Mouse (Mus musculus) heart, embryonic 10.5 days (tissue): Measurements from ENCODE around the gene Fga. TPM values are rescaled to one million over a fixed set of nuclear protein-coding genes. Genes with fewer than 3 reads are reported as not detected.

Experiments
- DNase-seq: peaks from one replicate; pipeline ENCODE4 v3.0.0-alpha.2; 2017; ENCODE audit warnings: low spot score
- H3K27ac ChIP-seq: fragments of 300-500 bp; sonication (generic); 2 replicates; pipeline ENCODE4 v1.5.1; 2016; ENCODE audit warnings: mild to moderate bottlenecking
- H3K27me3 ChIP-seq: fragments of 300-500 bp; sonication (generic); 2 replicates; pipeline ENCODE4 v1.6.1; 2016; ENCODE audit warnings: mild to moderate bottlenecking; ENCODE audit not compliant: poor library complexity, insufficient read depth, severe bottlenecking
- H3K36me3 ChIP-seq: fragments of 300-500 bp; sonication (generic); 2 replicates; pipeline ENCODE4 v1.6.1; 2016; ENCODE audit warnings: mild to moderate bottlenecking, moderate library complexity
- H3K4me1 ChIP-seq: fragments of 300-500 bp; sonication (generic); 2 replicates; pipeline ENCODE4 v1.6.1; 2016; ENCODE audit warnings: mild to moderate bottlenecking
- H3K4me3 ChIP-seq: fragments of 300-500 bp; sonication (generic); 2 replicates; pipeline ENCODE4 v1.5.1; 2016; ENCODE audit warnings: mild to moderate bottlenecking, moderate library complexity
- H3K9me3 ChIP-seq: fragments of 300-500 bp; sonication (generic); 2 replicates; pipeline ENCODE4 v1.6.1; 2016; ENCODE audit warnings: mild to moderate bottlenecking, moderate library complexity
- WGBS: fragments of 180-500 bp; shearing (Covaris S2); methylation state at CpG from one replicate; pipeline ENCODE4 v1.1.7; 2016; 5-methylcytosine and 5-hydroxymethylcytosine counted together
- polyA plus RNA-seq: library from polyadenylated mRNA; unstranded; fragments of >200 nt; fragmentation: Nextera tagmentation; extraction: Ambion mirVana; gene quantifications from 2 replicates; pipeline ENCODE4 v1.2.1, GENCODE M21; 2016

The Fga gene
- polyA plus RNA-seq = 0.78 and 22.1 TPM in 2 replicates

DNA sequence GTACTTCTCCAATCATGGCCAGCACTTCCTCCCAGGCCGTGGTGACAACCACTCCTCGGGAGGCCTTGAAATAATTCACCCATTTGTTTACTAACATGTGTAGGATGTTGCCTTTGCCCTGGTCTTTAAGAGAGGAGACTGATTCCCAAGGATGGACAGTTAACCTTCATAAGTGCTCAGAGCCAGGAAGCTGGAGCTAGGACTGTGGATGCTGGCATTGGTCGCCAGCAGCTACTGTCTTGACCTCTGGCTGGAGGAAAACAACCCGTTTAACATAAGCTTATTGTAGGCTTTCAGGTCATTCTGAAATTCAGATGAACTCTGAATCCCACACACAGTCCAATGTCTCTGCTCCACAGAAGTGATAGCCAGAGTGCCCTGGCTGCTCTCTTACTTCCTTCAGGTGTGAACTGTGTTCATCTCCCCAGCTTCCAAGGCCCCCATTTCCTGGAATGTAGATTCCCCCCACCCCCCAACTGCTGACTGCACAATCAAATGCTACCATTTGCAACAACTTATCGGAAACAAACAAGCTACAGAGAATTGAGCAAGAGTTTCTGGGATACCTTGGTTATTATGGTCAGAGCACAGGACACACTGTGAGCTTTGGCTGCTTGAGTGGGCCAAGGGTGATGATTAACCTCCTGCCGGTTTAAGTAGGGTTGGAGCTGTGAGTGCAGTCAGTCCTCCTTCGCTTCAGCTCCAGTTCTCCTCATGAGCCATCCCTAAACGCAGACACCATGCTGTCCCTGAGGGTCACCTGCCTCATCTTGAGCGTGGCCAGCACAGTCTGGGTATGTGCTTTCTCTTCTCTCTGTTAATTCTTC is at the start of gene Fga:
TSS of gene Fga (plus strand) at position 602 of the 827 bp plus-strand sequence.
- Histone ChIP-seq H3K36me3 (no peaks in the 10 kb centered on the region), H3K27ac (no peak within 1 kb of the TSS), H3K4me1 (no peaks in the 10 kb centered on the region), H3K4me3 (no peak within 1 kb of the TSS), H3K9me3 (no peaks in the 10 kb centered on the region), H3K27me3 (no peaks in the 10 kb centered on the region)
- 74% methylated on average over 9 of the region's 9 CpGs for WGBS
- DNase-seq = no peak

DNA sequence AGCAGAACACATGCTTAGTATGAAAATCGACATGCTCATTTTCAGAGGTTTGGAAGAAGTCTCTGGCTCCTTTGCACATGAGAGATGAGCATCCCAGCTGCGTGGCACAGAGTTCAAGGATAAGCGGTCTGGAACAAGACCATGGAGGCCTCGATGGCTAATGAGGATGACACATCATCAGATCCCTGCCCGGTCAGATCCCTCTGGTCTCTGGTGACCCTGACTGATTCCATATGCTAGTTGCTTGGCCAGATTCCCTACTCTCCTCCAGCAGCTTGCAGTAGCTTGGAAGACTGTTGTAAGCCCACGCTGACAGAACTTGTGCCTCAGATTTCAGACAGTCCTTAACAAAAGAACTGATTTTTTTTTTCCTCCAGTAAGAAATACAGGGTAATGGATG is 45.1 kb upstream of the Fga start:
- H3K4me1 ChIP-seq = no peaks in the 10 kb centered on the region
- 85% methylated on average over 6 of the region's 6 CpGs for WGBS
- H3K27ac ChIP-seq = no peak overlapping the region
- no peak for DNase-seq
- no peak overlapping the region for H3K4me3 ChIP-seq
- H3K9me3 ChIP-seq = no peaks in the 10 kb centered on the region
- no peaks in the 10 kb centered on the region for H3K36me3 ChIP-seq
- H3K27me3 ChIP-seq = no peaks in the 10 kb centered on the region

DNA sequence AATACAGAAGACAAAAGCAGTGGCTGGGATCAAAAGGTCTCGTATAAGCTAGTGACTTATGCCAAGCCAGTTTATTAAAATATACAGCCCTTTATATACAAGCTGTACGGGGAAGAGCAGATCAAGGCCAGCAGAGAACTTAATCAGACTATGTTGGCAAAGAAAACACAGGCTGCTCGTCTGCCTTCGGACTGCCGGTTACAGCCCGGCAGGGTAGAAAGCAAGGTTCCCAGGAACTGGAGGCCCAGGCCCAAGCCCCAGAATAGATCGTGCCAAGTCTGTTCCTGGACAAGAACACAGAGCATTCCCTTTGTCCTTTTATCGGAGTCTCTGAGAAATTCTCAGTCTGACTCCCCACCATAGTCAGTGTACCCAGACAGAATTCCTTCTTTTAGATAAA is 44.0 kb upstream of the Fga start:
- Histone ChIP-seq H3K27ac (no peak overlapping the region), H3K36me3 (no peaks in the 10 kb centered on the region), H3K27me3 (no peaks in the 10 kb centered on the region), H3K9me3 (no peaks in the 10 kb centered on the region), H3K4me3 (no peak overlapping the region), H3K4me1 (no peaks in the 10 kb centered on the region)
- no peak for DNase-seq
- 72% methylated on average over 8 of the region's 8 CpGs for WGBS

DNA sequence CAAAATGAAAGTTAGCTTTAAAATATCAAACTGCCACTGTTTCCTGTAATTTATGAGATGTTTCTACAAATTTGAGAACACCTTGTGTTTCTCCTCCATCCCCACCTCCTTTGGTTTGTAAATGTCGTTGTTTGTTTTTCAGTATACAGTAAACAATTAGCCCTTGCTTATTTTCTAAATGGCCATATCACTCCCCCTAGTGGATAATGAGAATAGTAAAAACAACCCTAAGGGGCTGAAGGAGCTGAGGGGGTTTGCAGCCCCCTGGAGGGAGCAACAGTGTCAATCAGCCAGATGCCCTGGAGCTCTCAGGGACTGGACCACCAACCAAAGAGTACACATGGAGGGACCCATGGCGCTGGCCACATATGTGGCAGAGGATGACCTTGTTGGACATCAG is 41.0 kb upstream of the Fga start:
- H3K4me1 ChIP-seq = no peaks in the 10 kb centered on the region
- DNase-seq = no peak
- 78% methylated on average over 2 of the region's 2 CpGs for WGBS

DNA sequence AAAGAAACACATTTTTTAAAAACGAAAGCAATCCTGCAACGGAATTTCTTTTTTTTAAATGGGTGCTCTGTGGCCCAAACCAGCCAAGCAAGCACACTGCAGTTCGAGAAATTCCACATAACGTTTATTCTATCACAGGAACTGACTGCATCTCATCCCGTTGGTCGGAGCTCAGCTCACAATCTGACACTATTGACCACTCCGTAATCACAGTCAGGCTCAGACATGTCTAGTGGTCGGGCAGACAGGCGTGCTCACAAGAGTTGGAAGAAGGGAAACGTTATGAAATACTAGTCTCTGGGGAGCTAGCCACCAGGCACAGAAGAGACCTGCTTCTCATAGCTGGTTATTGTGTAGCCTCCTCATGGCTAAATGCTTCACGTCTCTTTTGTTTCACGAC is 33.9 kb upstream of the Fga start:
- H3K4me1 ChIP-seq = peaks cover 8% of the 10 kb centered on the region
- no peak overlapping the region for H3K27ac ChIP-seq
- peaks cover 28% of the 10 kb centered on the region; the same call in 1 of the 2 replicates for H3K27me3 ChIP-seq
- no peaks in the 10 kb centered on the region for H3K36me3 ChIP-seq
- H3K4me3 ChIP-seq = no peak overlapping the region
- WGBS = 82% methylated on average over 12 of the region's 12 CpGs
- no peak for DNase-seq
- H3K9me3 ChIP-seq = no peaks in the 10 kb centered on the region

More for the DNA sequence above, 41.0 kb upstream of the Fga start:
- H3K27me3 ChIP-seq = no peaks in the 10 kb centered on the region
- H3K36me3 ChIP-seq = no peaks in the 10 kb centered on the region
- H3K27ac ChIP-seq = no peak overlapping the region
- H3K4me3 ChIP-seq = no peak overlapping the region
- no peaks in the 10 kb centered on the region for H3K9me3 ChIP-seq

DNA sequence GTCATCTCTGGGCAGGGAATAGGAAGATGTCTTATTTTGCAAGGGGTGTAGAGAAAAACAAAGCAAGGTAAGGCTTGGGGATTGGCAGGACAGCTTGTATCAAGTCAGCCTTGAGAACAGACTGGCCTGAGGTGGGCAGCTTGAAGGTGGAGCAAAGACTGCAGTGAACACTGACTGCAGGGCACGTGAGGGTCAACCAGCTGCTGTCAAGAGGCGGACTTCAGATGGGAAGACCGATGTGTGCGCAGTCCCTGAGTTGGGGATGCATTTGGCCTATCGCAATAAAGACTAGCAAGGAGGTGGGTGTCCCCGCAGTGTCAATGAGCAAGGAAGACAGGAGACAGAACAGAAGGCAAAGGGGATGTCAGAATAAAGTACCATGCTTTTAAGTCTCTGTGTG is 32.9 kb upstream of the Fga start:
- Histone ChIP-seq H3K36me3 (no peaks in the 10 kb centered on the region), H3K27ac (no peak overlapping the region), H3K4me3 (no peak overlapping the region), H3K4me1 (peaks cover 8% of the 10 kb centered on the region), H3K9me3 (no peaks in the 10 kb centered on the region), H3K27me3 (peaks cover 35% of the 10 kb centered on the region; the same call in 1 of the 2 replicates)
- WGBS = 82% methylated on average over 6 of the region's 6 CpGs
- no peak for DNase-seq

DNA sequence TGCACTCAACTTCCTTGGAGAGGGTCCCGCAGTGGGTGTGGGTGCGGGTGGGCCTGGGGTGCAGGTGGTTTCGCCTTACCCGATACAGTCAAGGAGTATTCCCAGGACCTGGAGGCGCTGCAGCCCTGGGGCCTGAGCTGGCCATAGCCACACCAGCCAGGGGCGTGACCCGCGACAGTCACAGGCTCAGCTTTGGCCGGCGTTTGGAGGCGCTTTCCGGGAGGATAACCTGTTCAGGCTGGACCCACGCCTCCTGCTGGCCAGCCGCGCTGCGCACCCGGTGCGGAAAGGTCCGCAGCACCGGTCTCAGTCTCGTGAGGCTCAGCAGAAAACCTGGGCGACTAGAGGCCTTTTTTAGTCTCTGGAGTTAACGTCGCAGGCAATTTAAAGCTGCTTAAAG is 30.5 kb upstream of the Fga start:
- WGBS = 3% methylated on average over 24 of the region's 24 CpGs

DNA sequence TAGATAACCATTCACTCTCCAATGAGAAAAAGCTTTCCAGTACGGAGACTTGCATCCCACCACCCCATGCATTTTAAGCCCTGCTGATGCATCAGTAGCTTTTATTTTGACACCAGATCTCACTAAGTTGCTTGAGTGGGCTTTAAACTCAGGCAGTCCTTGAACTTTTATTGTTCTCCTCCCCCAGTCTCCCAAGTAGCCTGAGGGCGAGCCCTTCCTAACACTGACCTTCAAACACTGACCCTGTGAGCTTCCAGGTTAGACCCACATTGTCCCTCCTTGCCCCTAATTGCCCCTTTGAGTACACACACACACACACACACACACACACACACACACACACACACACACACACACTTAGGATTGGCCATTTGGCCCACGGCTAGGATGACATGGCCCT is 29.2 kb upstream of the Fga start:
- Histone ChIP-seq H3K27me3 (peaks cover 35% of the 10 kb centered on the region; the same call in 1 of the 2 replicates), H3K4me3 (no peak overlapping the region)
- 70% methylated on average over 3 of the region's 3 CpGs for WGBS

More for the DNA sequence above, 30.5 kb upstream of the Fga start:
- no peak overlapping the region for H3K27ac ChIP-seq
- peaks cover 8% of the 10 kb centered on the region for H3K4me1 ChIP-seq
- H3K27me3 ChIP-seq = peaks cover 35% of the 10 kb centered on the region; the same call in 1 of the 2 replicates
- H3K36me3 ChIP-seq = no peaks in the 10 kb centered on the region
- DNase-seq = peak; percentile 85
- peak overlapping the region; percentile 54 for H3K4me3 ChIP-seq
- no peaks in the 10 kb centered on the region for H3K9me3 ChIP-seq

DNA sequence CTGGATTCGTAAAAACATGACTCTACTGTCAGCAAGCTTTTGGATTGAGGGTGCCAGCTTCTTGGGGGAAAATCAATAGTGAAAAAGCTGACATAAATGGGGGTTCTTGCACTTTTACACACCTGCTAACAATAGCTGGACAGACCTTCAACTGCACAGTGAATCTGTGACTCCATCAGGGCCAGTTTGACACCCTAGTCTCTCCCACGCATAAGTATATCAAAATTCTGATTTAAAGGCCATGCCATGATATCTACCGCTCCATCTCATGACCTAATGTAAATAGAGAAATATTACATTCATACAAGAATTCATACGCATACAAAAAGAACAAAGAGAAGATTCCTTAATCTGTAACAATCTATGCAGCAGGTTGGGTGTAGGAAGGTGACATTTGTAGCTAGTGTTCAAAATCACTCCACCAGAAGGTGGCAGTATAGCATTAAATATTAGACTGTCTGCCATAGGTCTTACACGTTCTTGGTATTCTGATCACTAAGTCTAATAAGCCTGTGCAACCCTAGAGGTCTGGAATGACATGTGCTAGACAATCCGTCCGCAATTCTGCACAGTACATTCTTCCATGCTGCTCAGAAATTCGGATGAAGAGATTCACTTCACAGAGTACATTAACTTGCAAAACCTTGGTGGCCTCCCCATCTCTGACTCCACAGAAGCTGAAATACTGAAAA is 27.0 kb upstream of the Fga start:
- peaks cover 8% of the 10 kb centered on the region for H3K4me1 ChIP-seq
- H3K27ac ChIP-seq = no peak overlapping the region
- H3K4me3 ChIP-seq = no peak overlapping the region
- DNase-seq = no peak
- no peaks in the 10 kb centered on the region for H3K36me3 ChIP-seq
- 33% methylated on average over 8 of the region's 8 CpGs for WGBS
- peaks cover 31% of the 10 kb centered on the region; the same call in 1 of the 2 replicates for H3K27me3 ChIP-seq
- no peaks in the 10 kb centered on the region for H3K9me3 ChIP-seq

More for the DNA sequence above, 29.2 kb upstream of the Fga start:
- Histone ChIP-seq H3K36me3 (no peaks in the 10 kb centered on the region), H3K9me3 (no peaks in the 10 kb centered on the region), H3K4me1 (peaks cover 8% of the 10 kb centered on the region), H3K27ac (no peak overlapping the region)
- DNase-seq = no peak

DNA sequence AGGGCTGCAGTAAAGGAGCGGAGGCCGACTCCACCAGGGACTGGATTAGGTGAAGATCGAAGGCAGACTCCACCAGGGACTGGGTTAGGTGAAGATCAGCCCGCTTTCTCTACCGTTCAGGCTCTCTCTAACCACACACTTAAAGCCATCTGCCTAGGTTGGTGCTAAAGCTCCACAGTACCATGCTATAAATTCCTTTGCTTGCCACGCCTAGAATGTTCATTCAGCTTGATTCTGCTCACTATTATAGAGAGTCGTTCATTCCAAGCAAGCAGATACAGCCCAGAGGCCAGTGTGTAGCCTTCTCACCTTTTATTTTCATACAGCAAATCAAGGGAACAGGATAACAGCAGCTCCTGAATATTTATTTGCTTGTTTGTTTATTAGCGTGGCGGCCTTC is 25.9 kb upstream of the Fga start:
- Histone ChIP-seq H3K27ac (no peak overlapping the region), H3K36me3 (no peaks in the 10 kb centered on the region), H3K4me3 (no peak overlapping the region), H3K27me3 (peaks cover 25% of the 10 kb centered on the region; the same call in 1 of the 2 replicates), H3K4me1 (peaks cover 6% of the 10 kb centered on the region), H3K9me3 (no peaks in the 10 kb centered on the region)
- WGBS = 82% methylated on average over 9 of the region's 9 CpGs
- DNase-seq = no peak

DNA sequence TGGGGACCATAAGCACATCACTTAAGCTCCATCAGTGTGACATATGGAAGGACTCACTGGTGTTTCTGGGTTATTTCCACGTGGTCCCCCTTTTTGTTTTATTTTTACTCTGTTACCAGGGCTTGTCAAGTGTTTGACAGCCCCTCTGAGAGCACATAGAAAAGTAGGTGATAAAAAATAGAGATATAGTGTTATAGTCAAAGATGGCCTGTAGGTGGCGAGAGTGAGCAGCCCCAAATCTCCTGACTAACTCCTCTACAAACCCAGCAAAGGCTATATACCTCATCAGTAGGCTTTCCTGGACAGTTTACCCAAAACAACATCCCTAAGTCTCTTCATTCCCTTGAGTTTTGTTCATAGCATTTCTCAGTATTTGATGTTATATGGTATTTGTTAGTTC is 23.7 kb upstream of the Fga start:
- Histone ChIP-seq H3K27me3 (peaks cover 5% of the 10 kb centered on the region; the same call in 1 of the 2 replicates), H3K4me1 (no peaks in the 10 kb centered on the region), H3K9me3 (no peaks in the 10 kb centered on the region), H3K27ac (no peak overlapping the region), H3K36me3 (no peaks in the 10 kb centered on the region), H3K4me3 (no peak overlapping the region)
- WGBS = 0% methylated on average over 2 of the region's 2 CpGs
- DNase-seq = no peak

DNA sequence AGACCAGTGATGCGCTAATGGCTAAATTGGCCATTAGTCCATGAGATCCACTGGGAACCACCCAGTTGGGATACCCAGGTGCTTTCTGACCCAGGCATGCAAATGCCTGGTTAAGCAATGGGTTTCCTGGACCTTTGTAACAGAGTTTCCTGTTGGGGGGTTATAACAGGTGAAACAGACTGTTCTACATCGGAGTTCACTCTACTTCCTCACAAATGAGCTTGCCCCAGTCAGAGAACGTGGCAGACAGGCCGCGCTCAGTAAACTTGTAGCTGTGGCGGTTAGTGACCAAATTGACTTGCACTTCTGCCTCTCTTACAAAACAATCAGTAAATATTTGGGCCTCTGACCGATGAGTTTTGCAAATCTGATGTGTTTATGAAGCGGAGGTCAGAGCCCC is 22.8 kb upstream of the Fga start:
- WGBS = 88% methylated on average over 8 of the region's 8 CpGs
- DNase-seq = no peak
- H3K9me3 ChIP-seq = no peaks in the 10 kb centered on the region

DNA sequence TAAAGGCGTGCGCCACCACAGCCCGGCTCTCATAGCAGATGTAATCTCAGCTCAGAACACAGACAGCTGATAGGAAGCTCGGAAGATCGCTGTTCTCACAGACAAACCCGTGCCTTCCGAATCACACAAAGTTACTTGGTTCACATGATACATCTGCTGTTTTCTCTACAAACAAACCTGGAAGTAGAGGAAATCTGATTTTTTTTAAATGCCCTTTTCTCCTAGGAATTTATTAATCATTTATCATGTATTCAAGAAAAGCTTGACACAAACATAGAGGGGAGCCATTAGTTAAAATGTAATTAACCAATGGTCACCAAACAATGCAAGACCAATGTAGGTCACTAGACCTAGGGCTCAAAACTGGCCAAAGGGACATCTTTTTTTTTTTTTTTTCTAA is 21.1 kb upstream of the Fga start:
- Histone ChIP-seq H3K4me3 (no peak overlapping the region), H3K27me3 (no peaks in the 10 kb centered on the region; the same call in 1 of the 2 replicates), H3K27ac (no peak overlapping the region), H3K36me3 (no peaks in the 10 kb centered on the region), H3K4me1 (no peaks in the 10 kb centered on the region), H3K9me3 (no peaks in the 10 kb centered on the region)
- WGBS = 87% methylated on average over 7 of the region's 7 CpGs
- DNase-seq = no peak

More for the DNA sequence above, 22.8 kb upstream of the Fga start:
- Histone ChIP-seq H3K4me3 (no peak overlapping the region), H3K27me3 (no peaks in the 10 kb centered on the region; the same call in 1 of the 2 replicates), H3K27ac (no peak overlapping the region), H3K4me1 (no peaks in the 10 kb centered on the region), H3K36me3 (no peaks in the 10 kb centered on the region)
